Mouse (Mus musculus) adrenal gland, postnatal 10 days (tissue): ENCODE measurements around the gene Slit3. TPM values are rescaled to one million over a fixed set of nuclear protein-coding genes. Genes with fewer than 3 reads are reported as not detected.

Experiments used
- DNase-seq: peaks from one replicate; pipeline ENCODE4 v3.0.0; 2021; ENCODE audit warnings: mixed read lengths
- total RNA-seq, 2 experiments: library from RNA; stranded (reverse); gene quantifications; 2 replicates each; pipeline ENCODE4 v1.2.3; 2021

Gene Slit3
- total RNA-seq, 2 experiments from 2014 or later, result 36.9 to 45.0 TPM

DNA sequence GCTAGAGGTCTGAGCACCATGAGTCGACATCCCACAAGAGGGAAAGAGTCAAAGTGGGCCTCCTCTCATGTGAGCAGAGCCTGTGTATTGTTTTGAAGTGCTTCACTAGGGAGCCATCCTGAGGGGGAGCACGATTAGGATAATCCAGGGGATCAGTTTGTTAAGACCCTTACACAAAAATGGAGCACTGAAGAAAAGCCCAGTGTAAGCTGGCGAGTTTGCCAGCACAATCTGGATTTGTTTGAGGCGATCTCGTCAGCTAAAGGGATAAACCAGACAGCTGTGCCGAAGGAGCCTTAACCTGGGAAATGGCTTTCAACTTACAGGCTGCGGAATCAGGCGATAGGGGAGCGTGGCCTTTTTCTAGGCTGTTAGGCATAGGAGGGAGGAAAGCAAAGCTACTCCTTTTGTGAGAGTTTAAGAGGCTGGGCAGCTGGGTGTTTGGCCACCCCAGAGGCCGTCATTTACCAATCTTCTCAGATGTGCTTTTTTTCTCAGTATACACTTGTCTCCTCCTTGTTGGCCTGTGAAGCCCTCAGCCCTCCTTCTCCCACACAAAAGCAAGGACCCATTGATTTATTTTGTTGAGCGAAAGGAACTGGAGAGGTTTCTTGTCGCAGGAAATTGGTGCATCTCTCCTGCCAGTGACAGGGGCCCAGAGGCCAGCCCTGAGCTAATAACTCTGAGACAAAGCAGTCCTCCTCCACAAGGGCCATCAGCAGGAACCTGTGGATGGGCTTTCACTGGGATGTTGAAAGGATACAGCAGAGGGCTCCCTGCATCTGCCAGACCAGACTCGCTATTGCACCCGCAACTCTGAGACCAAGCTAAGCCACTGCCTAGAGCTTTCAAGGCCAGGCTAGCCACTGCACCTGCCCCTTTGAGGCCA is 472.4 kb downstream of the Slit3 start:
- no peak for DNase-seq

DNA sequence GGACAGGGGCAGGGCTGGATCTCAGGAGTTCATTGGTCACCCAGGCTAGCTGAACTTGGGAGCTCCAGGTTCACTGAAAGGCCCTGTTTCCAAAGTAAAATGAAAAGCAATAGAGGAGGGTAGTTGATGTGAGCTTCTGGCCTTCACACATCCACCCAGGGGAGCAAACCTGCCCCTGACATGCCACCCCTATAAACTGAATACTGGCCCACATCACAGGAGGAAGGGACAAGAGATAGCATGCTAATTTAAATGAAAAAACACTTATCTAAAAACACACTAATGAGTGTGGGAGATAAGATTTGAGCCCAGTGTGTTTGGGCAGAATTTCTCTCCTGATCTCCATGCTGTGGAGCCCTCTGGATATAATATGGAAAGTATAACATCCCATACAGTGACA is 475.0 kb downstream of the Slit3 start:
- DNase-seq, result no peak

DNA sequence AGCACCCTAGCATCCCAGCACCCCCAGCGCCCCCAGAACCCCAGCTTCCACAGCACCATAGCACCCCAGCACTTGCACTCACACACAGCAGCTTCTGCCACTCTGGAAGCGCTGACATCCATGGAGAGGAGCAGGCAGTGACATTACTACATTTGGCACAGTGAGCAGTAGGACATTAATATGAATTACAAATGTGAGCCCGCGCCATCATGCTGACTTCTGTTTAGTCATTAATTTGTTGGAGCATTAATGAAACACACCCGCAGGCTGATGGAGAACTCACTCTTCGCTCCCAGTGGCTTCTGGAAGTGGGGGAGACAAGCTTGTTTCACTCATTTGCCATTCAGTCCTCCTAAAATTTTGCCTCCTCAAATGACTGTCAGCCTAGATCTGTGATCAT is 476.9 kb downstream of the Slit3 start:
- DNase-seq, result no peak

DNA sequence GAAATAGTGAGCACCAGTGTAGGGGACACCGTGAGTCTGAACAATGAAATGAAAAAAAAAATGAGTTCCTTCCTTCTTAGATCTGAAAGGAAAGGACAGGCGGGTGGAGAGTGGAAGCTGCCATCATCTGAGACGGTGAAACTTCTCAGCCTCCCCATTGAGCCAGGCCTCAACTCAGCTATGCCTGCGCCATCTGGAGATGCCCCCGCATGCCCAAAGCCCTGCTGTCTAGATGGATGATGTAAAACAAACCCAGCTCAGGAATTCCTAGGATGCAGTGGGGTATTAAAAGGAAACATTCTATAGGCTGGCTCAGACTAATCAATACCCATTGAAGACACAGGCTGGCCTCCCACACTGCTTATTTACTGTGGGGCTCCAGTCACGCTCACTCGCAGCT is 477.7 kb downstream of the Slit3 start:
- DNase-seq, result no peak

DNA sequence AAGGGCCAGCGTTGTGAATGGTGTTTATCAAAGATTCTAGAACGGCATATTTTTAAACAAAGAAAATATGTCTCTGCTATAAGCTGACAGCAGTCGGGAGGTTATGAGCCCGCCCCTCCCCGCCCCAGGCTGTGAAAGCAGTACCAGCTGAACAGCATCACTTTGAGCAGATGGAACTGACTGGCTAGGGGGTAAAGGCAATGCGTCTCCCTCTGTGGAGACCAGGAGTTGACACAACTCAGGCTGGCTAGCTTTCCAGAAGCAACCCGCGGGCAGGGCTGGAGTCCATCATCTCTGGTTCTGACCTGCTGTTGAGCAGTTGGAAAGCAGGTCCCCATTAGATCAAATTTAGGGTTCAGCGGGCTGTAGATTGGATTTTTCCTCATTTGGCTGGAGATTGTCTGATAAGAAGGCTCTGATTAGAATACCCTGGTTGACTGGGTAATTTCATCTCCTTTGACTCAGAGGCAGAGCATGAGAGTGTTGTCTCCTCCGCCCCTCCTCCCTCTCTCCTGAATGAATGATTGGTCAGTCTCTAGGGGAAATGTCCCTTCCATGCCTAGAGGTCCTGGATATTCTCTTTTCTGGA is 480.7 kb downstream of the Slit3 start:
- no peak for DNase-seq

DNA sequence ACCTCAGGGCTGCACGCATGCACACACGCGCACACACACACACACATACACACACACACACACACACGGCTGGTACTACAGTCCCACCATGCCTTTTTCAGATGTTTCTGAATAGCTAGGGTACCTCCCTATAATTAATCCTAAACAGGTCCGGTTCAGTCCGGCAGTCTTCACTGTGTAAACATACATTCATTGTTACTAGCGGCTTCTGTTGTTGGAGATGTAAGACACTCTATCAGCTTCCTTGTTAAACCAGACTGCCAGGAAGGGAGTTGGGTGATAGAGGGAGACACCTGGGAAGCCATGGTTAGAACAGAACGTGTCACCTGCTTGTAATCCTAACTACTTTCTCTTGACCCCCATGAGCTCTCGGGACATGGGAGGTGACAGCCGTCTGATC is 481.6 kb downstream of the Slit3 start:
- DNase-seq, result no peak

DNA sequence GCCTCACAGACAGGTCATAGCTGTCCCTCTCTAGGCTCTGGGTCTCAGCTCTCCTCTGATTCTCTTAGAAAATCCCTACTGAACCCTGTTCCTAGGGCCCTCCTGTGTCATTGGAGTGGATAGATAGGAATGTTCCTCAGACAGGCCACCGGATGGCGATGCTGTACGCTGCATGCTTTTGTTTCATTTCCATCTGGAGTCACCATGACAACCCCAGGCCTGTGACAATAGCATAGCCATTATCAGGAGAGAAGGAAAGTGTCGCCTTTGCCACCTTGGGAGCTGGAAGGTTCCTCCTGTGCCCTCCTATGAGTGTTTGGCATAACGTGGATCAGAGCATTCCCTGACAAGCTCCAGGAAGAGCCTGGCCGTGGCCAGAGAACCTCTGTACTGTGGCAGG is 482.9 kb downstream of the Slit3 start:
- no peak for DNase-seq

DNA sequence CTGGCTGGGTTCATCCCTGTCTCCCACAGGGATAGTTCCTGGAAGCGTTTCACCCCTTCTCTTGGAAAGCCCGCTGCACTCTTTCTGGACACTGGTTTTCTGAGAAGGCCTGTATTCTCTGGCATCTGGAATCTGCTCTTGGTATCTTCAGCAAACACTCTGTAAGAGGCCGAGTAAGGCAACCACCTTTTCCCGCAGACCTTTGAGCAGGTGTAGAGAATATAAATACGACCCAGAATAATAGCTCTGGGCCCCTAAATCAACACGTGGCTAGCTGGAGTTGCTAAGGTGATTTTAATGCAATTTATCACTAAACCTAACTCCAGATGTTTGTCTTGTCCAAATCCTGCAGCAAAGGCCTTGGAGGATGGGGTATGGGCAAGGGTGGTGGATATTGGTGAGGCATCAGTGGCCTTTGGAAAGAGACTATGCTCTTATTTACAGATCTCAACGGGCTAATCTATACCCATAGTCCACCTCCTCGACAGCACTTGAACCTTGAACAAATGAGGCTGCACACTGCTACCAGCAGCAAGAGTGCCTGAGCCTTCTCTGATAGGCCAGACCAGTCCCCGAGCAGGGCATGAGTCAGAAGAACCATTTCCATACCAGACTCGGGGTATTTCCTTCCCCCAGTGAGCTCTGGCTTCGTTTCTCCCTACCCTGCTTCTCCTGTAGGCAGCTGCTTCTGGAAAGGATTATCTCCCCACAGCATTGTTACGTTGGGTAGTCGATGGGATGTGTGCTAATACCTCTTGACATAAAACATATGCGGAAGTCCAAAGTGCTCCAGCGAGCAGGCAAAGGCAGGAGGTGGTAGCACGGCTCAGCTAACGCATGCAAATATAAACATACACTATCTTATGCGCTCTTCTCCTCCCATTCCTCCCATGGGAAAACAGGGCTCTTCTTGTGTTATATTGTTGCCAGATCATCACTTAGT is 484.1 kb downstream of the Slit3 start:
- no peak for DNase-seq

DNA sequence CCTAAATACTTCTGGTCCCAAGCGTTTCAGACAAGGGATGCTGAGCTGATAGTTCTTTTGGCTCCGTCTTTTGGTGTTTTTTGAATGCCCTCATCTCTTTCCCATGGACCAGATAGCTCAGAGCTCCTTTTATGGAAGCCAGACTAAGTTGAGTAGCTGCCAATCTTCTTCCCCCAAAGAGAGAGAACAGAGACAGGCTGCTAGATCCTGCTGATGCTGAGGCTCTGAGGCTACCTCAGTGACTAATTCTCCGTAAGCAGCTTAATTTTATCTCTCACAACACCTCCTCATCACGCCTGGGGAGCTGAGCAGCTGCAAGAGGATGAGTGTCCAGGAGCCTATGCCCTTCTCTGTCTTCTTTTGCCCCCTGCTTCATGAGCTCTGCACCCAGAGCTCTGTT is 486.2 kb downstream of the Slit3 start:
- no peak for DNase-seq

DNA sequence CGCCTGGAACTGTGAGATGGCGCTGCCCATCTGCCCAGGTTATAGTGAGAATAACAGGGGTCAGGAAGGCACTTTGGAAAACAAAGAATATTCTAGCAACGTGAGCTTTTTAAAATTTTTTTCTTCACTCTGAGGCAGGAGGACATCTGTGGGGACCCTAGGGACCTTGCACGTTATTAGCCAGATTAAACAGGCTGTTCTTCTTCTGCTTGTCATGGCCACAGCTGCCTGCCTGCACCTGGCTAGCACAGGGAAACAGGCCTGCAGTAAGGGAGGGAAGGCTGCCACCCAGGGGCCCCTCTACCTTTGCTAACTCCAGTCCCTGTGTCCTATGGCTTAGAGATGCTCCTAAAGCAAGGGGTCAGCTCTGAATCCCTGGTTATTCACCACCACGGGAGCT is 487.8 kb downstream of the Slit3 start:
- no peak for DNase-seq

DNA sequence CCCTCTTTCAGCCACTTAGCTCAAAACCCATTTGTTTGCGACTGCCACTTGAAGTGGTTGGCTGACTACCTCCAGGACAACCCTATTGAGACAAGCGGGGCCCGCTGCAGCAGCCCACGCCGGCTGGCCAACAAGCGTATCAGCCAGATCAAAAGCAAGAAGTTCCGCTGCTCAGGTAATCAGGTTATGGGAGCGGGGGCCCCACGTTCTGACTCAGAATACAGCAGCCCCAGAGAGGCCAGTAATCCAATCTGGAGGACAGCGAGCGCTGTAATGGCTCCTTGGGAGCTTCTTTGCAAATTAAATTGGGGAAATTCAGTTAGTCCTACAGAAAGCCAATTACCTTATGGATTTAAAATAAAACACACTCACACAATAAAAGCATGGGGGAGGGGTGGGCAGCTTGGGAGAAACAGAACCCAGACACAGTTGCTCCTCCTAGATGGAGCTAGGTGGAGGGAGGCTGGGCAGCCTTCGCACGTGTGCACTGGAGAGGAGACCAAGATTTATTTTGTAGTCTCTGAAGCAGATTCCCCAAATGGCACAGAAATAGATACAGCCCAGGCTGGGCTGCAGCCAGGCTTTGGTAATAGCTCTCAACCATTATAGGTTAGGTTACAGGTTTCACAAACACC is 491.4 kb downstream of the Slit3 start:
- peak; percentile 24 for DNase-seq

DNA sequence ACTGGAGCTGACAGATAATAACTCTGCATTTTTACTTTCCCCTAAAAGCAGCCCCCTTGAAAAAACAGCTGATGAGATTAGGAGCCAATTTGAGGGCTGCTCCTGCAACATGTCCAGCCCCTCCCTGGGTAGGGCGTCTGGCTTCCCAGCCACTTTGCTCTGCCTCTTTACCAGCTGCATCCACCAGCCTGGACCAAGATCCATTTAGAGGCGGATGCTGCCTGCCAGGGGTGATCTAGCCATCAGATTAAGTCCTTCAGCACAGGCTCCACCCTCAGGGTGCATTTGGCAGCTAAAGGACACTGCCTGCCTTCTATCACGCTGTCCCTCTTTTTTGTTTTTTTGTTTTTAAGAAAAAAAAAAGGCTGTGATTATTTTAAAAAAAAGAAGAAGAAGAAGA is 493.5 kb downstream of the Slit3 start:
- DNase-seq, result peak; percentile 41

DNA sequence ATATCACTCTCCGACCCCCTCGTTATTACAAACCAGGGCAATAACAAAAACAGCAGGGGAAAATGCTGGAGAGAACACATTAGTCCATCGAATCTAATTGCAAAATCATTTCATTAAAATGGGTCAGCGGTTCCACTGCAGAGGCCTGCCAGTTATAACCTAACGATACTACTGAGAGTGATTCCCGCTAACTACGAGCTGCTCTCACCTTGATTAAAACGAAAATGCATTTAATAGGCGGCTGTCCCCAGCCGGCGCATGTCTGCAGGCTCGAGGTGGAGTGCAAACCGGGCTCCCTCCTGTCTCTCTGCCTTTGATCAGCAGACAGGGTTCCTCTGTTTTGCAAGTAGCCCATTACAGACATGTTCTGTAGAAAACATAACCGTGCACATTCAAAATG is 498.4 kb downstream of the Slit3 start:
- no peak for DNase-seq

DNA sequence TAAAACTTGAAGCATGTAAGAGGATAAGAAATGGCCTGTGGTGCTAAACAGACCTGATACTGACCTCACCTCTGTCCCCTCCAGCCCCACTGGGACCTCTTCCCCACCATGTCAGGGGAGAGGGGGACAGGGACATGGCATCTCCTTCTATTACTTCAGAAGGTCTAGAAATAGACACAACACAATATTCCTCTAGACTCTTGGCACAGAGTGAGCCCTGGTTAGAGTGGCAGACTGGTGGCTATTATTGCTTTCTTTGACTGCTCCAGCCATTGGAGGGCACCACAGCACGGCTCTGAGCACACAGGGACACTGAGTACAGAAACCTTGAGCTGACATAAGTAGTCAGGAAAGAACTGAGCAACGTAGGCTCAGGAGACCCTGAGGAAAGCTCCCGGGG is 501.7 kb downstream of the Slit3 start:
- DNase-seq, result no peak

DNA sequence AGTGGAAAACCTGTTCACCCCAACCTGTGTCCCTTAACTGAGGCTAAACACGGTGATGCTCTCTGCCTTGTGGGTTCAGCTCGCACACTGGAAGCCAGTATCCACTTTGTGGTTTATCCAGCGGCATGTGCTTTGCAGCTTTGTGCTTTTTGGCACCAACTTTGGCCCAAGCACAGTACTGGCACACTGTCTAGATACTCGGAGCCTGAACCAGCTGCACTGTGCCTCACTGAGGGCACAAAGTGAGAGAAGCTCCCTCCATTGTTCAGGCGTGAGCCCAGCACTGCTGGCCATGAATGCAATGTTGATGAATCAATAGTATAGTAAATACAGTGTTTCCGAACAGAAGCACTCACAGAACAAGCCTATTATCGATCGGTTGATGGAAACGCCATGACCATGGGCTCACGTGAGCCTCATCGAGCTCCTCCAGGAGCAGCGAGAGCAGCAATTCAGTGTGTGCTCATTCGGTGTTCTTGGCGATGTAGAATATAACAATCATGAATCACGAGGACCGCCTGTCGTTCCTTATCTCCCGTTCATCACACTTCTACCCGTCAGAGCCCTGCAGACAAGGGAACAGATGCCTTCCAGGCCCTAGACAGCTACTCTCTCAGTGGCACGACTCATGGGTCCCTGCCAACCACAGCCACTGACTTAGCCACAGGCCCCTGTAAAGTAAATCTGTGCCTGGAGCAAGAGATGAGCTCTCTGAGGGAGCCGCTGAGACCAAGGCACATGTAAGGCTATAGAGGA is 503.7 kb downstream of the Slit3 start:
- DNase-seq, result peak; percentile 27

DNA sequence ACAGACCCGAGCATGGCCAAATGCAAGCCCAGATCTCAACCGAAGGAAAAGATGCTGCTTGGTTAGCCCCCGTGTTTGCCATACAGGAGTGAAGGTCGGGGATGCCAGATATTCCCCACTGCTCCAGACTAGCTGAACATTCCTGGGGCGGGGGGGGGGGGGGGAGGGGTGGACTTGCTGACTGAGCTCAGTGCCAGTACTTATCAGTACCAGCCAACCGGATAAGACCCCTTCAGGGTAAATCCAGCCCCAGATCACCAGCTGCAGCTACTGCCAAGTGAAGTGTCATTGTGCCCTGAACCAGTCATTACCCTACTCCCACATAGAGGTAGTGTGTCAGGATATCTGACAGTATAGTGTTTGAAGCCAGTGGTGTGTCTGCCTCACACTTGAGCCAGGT is 504.6 kb downstream of the Slit3 start:
- DNase-seq, result no peak

DNA sequence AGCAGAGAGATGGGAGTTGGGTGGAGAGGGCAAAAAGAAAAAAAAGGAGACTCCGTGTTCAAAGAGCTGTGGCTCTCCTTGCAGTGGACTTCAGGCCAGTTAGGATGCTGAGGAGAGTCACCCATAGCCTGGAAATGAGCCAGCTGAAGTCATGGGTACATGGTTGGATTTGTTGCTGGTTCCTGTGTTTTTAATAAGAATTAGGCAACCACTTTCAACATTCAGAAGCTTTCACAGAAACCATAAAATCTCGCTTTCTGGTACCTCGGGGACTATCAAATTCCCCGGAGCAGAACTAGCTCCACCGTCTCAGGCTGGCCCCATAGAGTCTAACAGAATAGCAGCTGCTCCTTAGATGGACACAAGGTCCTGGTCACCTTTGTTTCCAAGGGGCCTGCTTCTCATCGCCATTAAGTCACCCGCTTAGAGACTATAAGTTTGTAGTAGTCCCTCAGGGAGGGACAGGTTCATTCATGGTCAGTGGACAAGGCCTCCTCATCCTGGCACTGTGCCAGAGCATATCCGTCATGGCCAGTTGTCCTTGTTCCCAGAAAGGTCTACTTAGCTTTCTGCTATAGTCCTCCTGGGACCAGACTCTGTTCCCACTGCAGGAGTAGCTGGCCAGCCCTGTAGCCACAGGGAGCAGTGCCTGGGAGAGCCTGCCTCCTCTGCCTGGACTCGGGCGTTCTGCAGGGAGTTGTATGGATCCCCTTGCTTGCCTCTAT is 505.3 kb downstream of the Slit3 start:
- DNase-seq, result peak; percentile 83

DNA sequence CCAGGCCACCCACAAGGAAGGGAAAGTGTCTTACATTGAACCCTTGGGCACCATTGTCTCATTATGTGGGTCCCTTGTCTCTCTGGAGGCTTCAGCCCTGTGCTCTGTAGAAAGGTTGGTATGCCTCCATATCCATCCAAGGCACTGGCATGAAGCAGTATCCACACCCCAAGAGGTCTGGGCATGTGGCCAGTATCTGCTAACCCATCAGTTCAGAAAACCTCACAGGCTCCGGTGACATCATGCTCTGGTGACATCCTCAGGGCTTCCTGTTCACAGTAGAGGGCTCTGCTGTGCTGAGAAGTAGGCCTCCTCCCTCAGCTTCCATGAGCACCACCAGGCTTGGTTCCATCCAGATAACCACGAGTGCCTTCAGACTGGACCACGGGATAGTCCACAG is 506.8 kb downstream of the Slit3 start:
- peak; percentile 55 for DNase-seq

DNA sequence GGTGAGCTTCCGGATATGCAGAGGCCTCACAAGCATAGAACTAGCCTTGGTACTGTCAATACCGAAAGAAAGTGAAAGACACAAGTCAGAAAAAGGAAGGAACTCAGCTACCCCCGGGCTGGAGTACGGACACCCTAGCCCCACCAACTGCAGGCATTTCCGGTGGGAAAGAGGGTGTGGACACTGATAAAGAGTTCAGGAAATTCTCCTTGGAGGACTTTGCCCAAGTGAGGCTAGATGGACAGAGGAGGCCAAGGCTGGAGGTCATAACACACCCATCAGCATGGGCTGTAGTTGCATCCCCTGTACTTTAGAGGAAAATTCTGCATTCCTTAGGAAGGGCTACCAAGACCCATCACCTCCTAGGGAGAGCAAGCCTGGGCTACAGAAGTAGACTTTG is 511.2 kb downstream of the Slit3 start:
- no peak for DNase-seq

DNA sequence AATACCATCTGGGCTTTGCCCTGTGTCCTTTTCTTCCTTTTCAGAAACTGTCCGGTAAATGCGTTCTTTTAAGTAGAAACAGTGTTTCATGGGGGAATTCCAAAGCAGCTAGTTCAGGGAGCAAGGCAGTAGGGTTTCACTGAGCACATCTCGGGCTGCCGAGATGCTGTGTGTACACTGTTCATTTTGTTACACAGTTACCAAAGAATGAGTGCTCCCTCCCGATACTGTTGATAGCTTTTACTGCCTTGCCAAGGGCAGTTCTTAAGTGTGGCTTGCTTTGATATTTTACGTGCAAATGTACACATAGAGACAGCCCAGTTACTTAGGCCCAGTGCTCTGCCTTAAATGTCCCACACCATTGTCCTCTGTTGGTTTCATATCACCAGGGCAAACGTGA is 516.1 kb downstream of the Slit3 start:
- no peak for DNase-seq

DNA sequence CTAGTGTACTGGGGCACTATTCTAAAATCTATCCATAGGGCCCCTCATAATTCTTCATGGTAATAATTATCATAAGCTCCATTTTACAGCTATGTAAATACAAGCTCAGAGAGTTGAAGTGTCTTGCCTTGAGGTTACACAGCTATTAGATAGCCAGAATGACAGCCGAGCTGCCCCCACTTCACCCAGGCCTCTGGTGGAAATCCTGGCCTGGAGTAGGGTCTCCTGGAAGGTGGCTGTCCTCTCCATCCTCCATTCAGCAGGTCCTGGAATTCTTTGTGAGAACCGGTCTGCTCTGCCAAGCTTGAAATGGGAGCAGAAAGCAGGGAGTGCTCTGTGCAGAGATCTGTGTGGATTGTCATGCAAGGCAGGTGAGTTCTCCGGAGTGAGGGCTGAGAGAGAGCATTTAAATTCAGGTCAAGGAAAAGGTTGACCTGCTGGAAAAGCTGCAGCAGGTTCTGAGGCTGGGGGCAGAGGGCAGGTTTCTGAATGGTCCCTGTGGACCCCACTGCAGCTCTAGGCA is 517.9 kb downstream of the Slit3 start:
- no peak for DNase-seq
